Mouse (Mus musculus): Measurements from ENCODE around the gene Fbxw7.

DNA sequence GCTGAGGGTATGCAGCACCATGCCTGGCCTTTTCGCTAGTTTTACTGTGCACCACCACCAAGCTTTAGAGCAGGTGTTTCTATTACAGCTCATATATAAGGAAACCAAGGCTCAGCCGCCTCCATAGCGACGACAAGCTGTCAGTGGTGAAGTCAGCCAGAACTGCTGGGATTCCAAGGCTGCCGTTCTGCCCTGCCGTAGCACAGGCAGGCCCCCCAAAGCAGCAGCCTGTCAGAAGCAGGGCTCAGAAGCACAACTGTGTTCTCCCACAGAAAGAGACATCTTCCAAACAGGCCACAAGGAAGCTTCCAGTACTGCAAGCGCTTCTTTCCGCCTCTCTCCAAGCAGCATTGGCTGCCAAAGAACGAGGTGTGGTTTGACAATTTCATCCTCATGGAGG is 200.6 kb downstream of the Fbxw7 start:
- TF ChIP-seq POLR2A (IDR thresholded peaks at IDR 0.05; ENCODE audit: low read depth, low read length) (no peak), CTCF (IDR thresholded peaks at IDR 0.05; ENCODE audit: borderline replicate concordance, insufficient read depth, low read length) (no peak)

All from embryonic fibroblast, embryonic 13.5 days (primary cell).